Mouse (Mus musculus) megakaryocyte-erythroid progenitor cell, adult 5 weeks (primary cell): ENCODE measurements around the gene Pax9. TPM values are rescaled to one million over a fixed set of nuclear protein-coding genes. Genes with fewer than 3 reads are reported as not detected.

Experiments used
- polyA plus RNA-seq: library from polyadenylated mRNA; stranded (reverse); fragments of >175 nt; gene quantifications from 2 replicates; pipeline ENCODE4 v1.2.3, GENCODE M21; 2012

Gene Pax9
- 0.04 TPM in 1 of 2 replicates, not detected in the other for polyA plus RNA-seq

GRCm38 (mm10) chr12:56691427-56692079 lies at the start of gene Pax9:
Gene Pax9 (plus strand): TSS chr12:56691767.

Other genes starting within 250 kb of the Pax9 start
- not detected in 2 replicates for gene Nkx2-1, start 154.9 kb upstream of the Pax9 start, polyA plus RNA-seq
- not detected in 2 replicates for gene Nkx2-9, start 78.5 kb upstream of the Pax9 start, polyA plus RNA-seq